Mouse (Mus musculus) cortical plate, adult 2 months (tissue): Measurements from ENCODE around the gene Dstyk.

Source experiments
- CTCF ChIP-seq: fragments of 200-500 bp; IDR thresholded peaks from 2 replicates; pipeline ENCODE4 v1.5.1; 2011; ENCODE audit warnings: mild to moderate bottlenecking, control low read depth, low read length; ENCODE audit not compliant: insufficient read depth; ENCODE audit errors: extremely low read depth
- POLR2A ChIP-seq: fragments of 200-500 bp; IDR thresholded peaks from 2 replicates; pipeline ENCODE4 v1.6.1; 2011; ENCODE audit warnings: mild to moderate bottlenecking, low read length, control low read depth; ENCODE audit not compliant: insufficient read depth; ENCODE audit errors: extremely low read depth

GRCm38 (mm10) chr1:132420206-132420605, 2.9 kb downstream of the Dstyk start:
- no peak for TF ChIP-seq POLR2A
- no peak for TF ChIP-seq CTCF
